Mouse (Mus musculus): ENCODE measurements around the gene Gm47841.

Gene Gm47841

DNA sequence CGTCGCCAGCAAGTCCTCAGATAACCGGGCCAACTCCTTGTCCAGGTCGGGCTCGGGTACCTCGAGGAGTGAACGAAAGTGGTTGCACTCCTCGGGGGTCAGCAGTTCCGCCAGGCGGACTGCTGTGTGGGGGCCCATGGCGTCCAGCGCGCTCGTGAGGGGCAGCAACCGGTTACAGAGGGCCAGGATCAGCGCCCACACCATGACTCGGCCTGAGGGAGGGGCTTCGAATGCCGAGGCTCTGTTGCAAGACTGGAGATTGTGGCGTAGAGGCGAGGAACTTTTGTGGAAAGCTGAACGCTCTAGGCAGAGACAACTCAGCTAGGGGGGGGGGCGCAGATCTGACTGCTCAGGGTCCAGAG lies at the start of gene Gm47841:
Gene Gm47841, minus strand, starts transcription at position 204 of the 362 bp plus-strand sequence.
- no peak for DNase-seq (ENCODE audit: low spot score in 2 of 2)

- DNase-seq (ENCODE audit: low spot score in 2 of 2): no peak
Observed at GRCm38 (mm10) chr15:101095392-101095791, 48.2 kb upstream of the Gm47841 start.

DNA sequence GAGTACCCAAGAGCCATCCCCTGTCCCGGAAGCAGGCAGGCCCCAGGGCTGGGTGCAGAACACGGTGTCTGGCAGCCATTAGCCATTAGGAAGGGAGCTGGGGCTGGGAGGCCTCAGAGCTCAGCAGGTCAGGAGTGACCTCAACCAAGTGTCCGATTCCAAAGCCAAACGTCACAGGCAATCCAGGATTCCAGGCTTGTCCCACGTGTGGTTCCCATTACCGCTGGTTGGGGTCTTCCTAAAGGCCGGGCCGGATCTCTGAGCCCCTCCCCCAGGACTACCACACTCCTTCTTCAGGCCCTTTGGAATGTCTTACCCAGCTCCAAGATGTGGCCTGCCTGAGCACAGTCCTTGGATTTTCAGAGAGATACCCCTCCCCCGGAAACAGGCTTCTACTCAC lies 47.8 kb upstream of the Gm47841 start:
- DNase-seq (ENCODE audit: low spot score in 2 of 2): no peak

GRCm38 (mm10) chr15:101093988-101094387 lies 46.8 kb upstream of the Gm47841 start:
- DNase-seq (ENCODE audit: low spot score in 2 of 2): no peak

- DNase-seq (ENCODE audit: low spot score in 2 of 2): no peak
Observed at GRCm38 (mm10) chr15:101092829-101093648, 45.8 kb upstream of the Gm47841 start.

- no peak for DNase-seq (ENCODE audit: low spot score in 2 of 2)
Observed at GRCm38 (mm10) chr15:101092121-101092828, 45.1 kb upstream of the Gm47841 start.

DNA sequence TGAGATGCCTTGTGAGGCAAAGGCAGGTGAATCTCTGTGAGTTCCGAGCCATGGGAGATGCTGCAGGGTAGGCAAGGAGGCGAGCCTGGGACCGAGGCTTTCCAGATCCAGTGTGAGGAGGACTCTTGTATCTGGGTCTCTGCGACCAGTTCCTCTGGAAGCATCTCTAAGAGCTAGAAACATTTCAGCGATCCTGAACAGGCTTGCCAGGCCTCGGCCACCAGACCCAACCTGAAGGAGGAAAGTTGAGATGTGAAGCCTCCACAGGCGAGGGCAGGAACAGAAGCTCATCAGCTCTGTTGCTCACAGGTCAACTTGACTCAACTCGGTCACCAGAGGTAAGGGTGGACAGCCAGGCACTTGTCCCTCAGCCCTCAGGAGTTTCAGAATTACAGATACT lies 44.4 kb upstream of the Gm47841 start:
- DNase-seq (ENCODE audit: low spot score in 2 of 2): no peak

- no peak for DNase-seq (ENCODE audit: low spot score in 2 of 2)
Observed at GRCm38 (mm10) chr15:101088291-101088690, 41.1 kb upstream of the Gm47841 start.

DNA sequence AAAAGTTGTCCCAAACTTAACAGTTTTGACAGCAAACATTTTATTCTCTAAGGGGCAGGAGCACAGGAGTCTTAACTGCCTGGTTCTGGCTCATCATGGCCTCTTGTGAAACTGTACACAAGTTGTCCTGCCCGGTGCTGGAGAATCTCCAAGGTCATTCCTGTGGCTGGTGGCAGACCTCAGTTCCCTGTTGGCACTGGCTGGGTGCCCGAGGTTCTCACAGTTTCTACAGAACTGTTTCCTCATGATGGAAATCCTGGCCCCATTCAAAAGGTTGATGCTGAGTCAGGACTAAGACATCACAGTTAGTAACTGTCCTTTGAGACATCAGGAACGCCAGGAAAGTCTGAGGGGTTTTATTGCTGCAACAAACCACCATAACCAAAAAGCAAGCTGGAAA lies 39.8 kb upstream of the Gm47841 start:
- DNase-seq (ENCODE audit: low spot score in 2 of 2): no peak

GRCm38 (mm10) chr15:101086451-101086850 lies 39.3 kb upstream of the Gm47841 start:
- DNase-seq (ENCODE audit: low spot score in 2 of 2): no peak

DNA sequence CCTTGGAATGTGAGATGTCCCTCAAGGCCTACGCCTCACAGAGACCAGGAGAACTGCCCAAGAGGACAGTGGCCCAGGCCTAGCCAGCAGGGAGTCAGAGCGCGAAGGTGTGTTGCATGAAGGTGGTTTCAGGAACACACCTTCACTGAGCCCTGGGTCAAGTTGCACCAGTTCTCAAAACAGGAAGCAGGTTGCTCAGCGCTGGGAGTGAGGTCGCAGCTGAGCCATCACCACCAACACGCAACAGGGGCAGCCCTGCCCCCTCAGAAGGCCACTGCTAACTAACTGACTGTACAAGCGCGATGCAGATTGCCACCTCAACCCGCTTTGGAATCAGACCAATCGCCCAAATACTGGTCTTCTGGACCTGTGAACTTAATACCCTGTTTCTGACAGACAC lies 37.3 kb upstream of the Gm47841 start:
- DNase-seq (ENCODE audit: low spot score in 2 of 2): no peak

DNA sequence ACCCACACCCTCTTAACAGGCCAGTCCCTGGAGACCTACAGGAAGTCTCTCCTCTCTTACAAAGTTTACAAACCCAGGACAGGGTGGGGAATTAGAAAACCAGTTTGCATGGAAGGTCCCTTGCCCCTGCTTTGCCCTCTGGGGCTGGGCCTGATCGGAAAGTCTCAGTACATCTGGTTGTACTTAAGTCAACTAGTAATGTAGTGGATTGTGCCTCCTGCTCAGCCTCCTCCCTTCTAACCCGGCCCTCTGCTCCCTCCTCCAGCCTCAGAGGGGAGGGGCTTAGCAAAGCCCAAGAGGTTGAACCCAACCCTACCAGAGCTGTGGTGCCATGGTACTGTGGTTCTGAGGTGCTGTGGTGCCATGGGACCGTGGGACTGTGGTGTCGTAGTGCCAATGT lies 35.0 kb upstream of the Gm47841 start:
- no peak for DNase-seq (ENCODE audit: low spot score in 2 of 2)

DNA sequence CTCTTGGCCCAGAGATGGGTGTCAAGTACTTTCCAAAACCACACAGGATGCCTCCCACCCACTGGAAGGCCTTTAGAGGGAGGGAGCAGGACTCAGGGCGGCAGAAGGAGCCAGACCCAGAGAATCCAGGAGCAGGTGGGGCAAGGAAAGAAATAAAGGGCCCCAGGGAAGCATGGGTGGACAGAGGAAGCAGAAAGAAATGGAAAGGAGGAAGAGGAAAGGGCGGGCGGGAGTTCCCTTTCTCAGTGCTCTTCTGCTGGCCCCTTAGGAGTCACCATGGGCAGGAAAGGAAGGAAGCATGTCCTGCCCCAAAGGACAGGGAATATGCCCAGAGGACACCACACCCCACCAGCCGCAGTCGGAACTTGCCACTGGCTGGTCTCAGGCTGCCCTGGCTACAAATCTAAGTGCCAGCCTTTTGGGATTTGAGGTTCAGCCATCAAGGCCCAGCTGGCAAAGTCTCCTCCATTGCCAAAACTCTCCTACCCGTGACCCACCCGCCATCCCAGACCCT lies 33.9 kb upstream of the Gm47841 start:
- no peak for DNase-seq (ENCODE audit: low spot score in 2 of 2)

DNA sequence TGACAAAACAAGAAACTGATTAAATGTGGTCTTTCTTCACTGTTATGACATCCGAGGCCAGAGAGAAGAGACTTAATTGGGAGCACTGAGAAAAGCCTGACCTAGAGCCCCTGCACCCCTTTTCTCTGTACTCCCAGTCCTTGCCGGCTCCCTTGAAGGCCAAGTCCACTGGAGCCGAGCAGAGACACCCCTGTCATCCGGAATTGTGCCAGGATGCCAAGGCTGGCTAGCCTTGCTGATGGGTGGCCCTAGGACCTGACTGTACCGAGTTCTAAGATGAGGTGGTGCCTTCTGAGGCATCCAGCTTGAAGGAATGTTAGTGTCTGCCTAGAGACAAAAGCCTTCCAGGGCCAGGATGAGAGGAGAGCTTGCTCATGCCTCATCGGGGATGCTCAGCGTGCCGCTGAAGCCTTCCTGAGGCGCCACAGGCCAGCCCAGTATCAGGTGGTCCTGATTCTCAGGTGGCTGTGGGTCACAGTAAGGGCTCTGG lies 32.9 kb upstream of the Gm47841 start:
- DNase-seq (ENCODE audit: low spot score in 2 of 2): no peak

GRCm38 (mm10) chr15:101078731-101079156 lies 31.5 kb upstream of the Gm47841 start:
- peak; percentile 39 to 68 for DNase-seq (ENCODE audit: low spot score in 2 of 2)

GRCm38 (mm10) chr15:101077813-101078730 lies 30.9 kb upstream of the Gm47841 start, which contains the start of gene Fignl2:
TSS of gene Fignl2 (minus strand) at chr15:101078567.
- no peak for DNase-seq (ENCODE audit: low spot score in 2 of 2)

GRCm38 (mm10) chr15:101077001-101077812 lies 30.0 kb upstream of the Gm47841 start:
- DNase-seq (ENCODE audit: low spot score in 2 of 2): no peak

GRCm38 (mm10) chr15:101076071-101077000 lies 29.1 kb upstream of the Gm47841 start:
- no peak for DNase-seq (ENCODE audit: low spot score in 2 of 2)

GRCm38 (mm10) chr15:101075656-101076055 lies 28.5 kb upstream of the Gm47841 start:
- DNase-seq (ENCODE audit: low spot score in 2 of 2): no peak

DNA sequence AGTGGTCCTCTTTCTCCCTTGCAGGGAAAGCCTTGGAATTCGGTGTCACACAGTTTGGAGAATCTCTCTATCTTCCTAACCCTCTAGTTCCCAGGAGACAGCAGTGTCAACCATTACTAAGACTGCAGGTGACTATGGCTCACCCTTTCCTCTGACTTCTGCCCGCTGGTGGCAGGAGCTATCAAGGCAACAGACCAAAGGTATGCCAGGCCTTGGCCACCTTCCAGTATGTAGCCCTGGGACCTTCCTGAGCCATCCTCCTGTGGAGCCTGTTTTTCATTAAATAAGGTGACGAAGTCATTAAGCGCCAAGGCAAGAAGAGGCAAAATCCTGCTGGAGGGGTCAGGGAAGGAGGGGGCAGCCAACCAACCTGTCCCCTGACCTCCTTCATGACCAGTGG lies 28.0 kb upstream of the Gm47841 start:
- DNase-seq (ENCODE audit: low spot score in 2 of 2): no peak

Data from spleen, postnatal 4 days (tissue).